ENCODE assay signal across 13 mouse cellular contexts in the genomic region with DNA sequence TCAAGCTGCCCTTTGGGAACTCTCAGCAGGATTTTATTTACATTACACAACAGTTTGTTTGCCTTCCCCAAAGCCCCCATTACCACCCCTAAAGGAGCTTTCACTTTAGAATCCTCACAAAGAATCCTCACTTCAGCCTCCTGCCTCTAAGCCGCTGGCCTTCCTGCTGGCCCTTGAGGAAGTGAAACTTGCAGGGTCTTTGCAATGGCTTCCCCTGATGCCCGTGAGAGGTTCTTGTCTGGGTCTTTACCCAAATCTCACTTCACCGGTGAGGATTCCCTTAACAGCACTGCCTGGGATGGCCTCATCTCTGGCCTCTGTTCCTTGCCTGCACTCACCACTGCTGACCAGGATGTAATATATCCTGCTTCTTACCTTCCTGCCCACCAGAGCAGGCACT. TPM values are rescaled to one million over a fixed set of nuclear protein-coding genes. Genes with fewer than 3 reads are reported as not detected.
DNase-seq lines count a peak whose midpoint lies in the region; ATAC-seq lines count a peak whose summit lies in the region.
"Had no signal": no experiment of that assay in that cellular context is flagged by ENCODE, and none has a peak within 500 bp of the region (broad histone marks: within the 10 kb centered on the region; RNA-seq: fewer than 3 reads in every experiment).

No protein-coding gene starts in this region.

- H3K36me3 ChIP-seq in kidney, embryonic 15.5 days: no peaks in the 10 kb centered on the region
- no peaks in the 10 kb centered on the region for H3K36me3 ChIP-seq in neural tube, embryonic 13.5 days
- no peaks in the 10 kb centered on the region for H3K36me3 ChIP-seq in neural tube, embryonic 15.5 days
- no peaks in the 10 kb centered on the region for H3K36me3 ChIP-seq in liver, embryonic 12.5 days
- H3K36me3 ChIP-seq in splenic B cell, adult 2 months (ENCODE audit: control insufficient read depth, insufficient read depth, low read length, poor library complexity, severe bottlenecking): no peaks in the 10 kb centered on the region
- H3K36me3 ChIP-seq: limb, embryonic 15.5 days had no signal

- no peak overlapping the region for H3K4me2 ChIP-seq in kidney, embryonic 15.5 days
- no peak overlapping the region for H3K4me2 ChIP-seq in neural tube, embryonic 13.5 days
- no peak overlapping the region for H3K4me2 ChIP-seq in neural tube, embryonic 15.5 days
- peak overlapping the region; percentile 6; the same call in 1 of the 2 replicates for H3K4me2 ChIP-seq in liver, embryonic 12.5 days
- H3K4me2 ChIP-seq: limb, embryonic 15.5 days had no signal

- H3K9me3 ChIP-seq in kidney, embryonic 15.5 days (replicated peaks): no peaks in the 10 kb centered on the region
- no peaks in the 10 kb centered on the region for H3K9me3 ChIP-seq in neural tube, embryonic 13.5 days
- H3K9me3 ChIP-seq in neural tube, embryonic 15.5 days (replicated peaks): no peaks in the 10 kb centered on the region
- no peaks in the 10 kb centered on the region for H3K9me3 ChIP-seq in liver, embryonic 12.5 days (replicated peaks)
- H3K9me3 ChIP-seq: limb, embryonic 15.5 days had no signal

- 32% methylated on average over 3 of the region's 3 CpGs for WGBS in kidney, embryonic 15.5 days
- 18% methylated on average over 3 of the region's 3 CpGs for WGBS in neural tube, embryonic 13.5 days
- WGBS in neural tube, embryonic 15.5 days: 13% methylated on average over 3 of the region's 3 CpGs
- 24% methylated on average over 3 of the region's 3 CpGs for WGBS in liver, embryonic 12.5 days (ENCODE audit: insufficient replicate concordance)

- ATAC-seq in kidney, embryonic 15.5 days (replicated peaks; ENCODE audit: low FRiP score): no peak
- ATAC-seq in neural tube, embryonic 13.5 days (ENCODE audit: low read depth): 0 out of 2 replicates have a peak, but pooled peaks have one; percentile 32
- no peak for ATAC-seq in neural tube, embryonic 15.5 days (ENCODE audit: low FRiP score)
- no peak for ATAC-seq in liver, embryonic 12.5 days

- H3K27ac ChIP-seq in kidney, embryonic 15.5 days: 0 out of 2 replicates have a peak overlapping the region, but pooled peaks have one; percentile 54
- no peak overlapping the region for H3K27ac ChIP-seq in neural tube, embryonic 13.5 days (replicated peaks)
- H3K27ac ChIP-seq in neural tube, embryonic 15.5 days (replicated peaks): no peak overlapping the region
- H3K27ac ChIP-seq in liver, embryonic 12.5 days: no peak overlapping the region
- H3K27ac ChIP-seq: gastrocnemius, adult 2 months; limb, embryonic 15.5 days had no signal

- no peak for DNase-seq in kidney, postnatal 14 days
- DNase-seq in splenic B cell, adult 2 months (ENCODE audit: low read depth, low spot score): peak; percentile 23
- no peak for DNase-seq in heart, adult 11 months

- H3K27me3 ChIP-seq in kidney, embryonic 15.5 days: peaks cover 12% of the 10 kb centered on the region; the same call in 1 of the 2 replicates
- H3K27me3 ChIP-seq in neural tube, embryonic 13.5 days: peaks cover 12% of the 10 kb centered on the region
- no peaks in the 10 kb centered on the region; the same call in 1 of the 2 replicates for H3K27me3 ChIP-seq in neural tube, embryonic 15.5 days (replicated peaks)
- H3K27me3 ChIP-seq in liver, embryonic 12.5 days (replicated peaks): peaks cover 47% of the 10 kb centered on the region
- H3K27me3 ChIP-seq in splenic B cell, adult 2 months (ENCODE audit: control insufficient read depth, insufficient read depth, low read length, poor library complexity, severe bottlenecking): no peaks in the 10 kb centered on the region

- H3K4me1 ChIP-seq in kidney, embryonic 15.5 days: peaks cover 9% of the 10 kb centered on the region; the same call in 1 of the 2 replicates
- H3K4me1 ChIP-seq in neural tube, embryonic 13.5 days (replicated peaks): peaks cover 4% of the 10 kb centered on the region; the same call in 1 of the 2 replicates
- peaks cover 4% of the 10 kb centered on the region for H3K4me1 ChIP-seq in neural tube, embryonic 15.5 days
- H3K4me1 ChIP-seq in liver, embryonic 12.5 days: peaks cover 27% of the 10 kb centered on the region

- no peak overlapping the region for H3K9ac ChIP-seq in kidney, embryonic 15.5 days
- H3K9ac ChIP-seq in neural tube, embryonic 13.5 days: no peak overlapping the region
- H3K9ac ChIP-seq in neural tube, embryonic 15.5 days (replicated peaks): no peak overlapping the region
- H3K9ac ChIP-seq in liver, embryonic 12.5 days: no peak overlapping the region
- H3K9ac ChIP-seq: limb, embryonic 15.5 days had no signal

- no peak overlapping the region for H3K4me3 ChIP-seq in kidney, embryonic 15.5 days (replicated peaks)
- H3K4me3 ChIP-seq in neural tube, embryonic 13.5 days: no peak overlapping the region
- no peak overlapping the region for H3K4me3 ChIP-seq in neural tube, embryonic 15.5 days (replicated peaks)
- no peak overlapping the region for H3K4me3 ChIP-seq in liver, embryonic 12.5 days
- H3K4me3 ChIP-seq: gastrocnemius, adult 2 months; limb, embryonic 15.5 days had no signal

RNA-seq across cellular contexts. Expression of gene Gm8439, which starts 0.5 kb away (rescaled TPM):
- not detected in 2 replicates for polyA plus RNA-seq in kidney, embryonic 15.5 days (2015; fragmentation: Nextera tagmentation; extraction: Ambion mirVana)
- polyA plus RNA-seq in neural tube, embryonic 13.5 days (2015; fragmentation: Nextera tagmentation; extraction: Ambion mirVana): not detected in 2 replicates
- not detected in 2 replicates for polyA plus RNA-seq in neural tube, embryonic 15.5 days (2015; fragmentation: Nextera tagmentation; extraction: Ambion mirVana)
- not detected in 2 replicates for polyA plus RNA-seq in liver, embryonic 12.5 days (2016; fragmentation: Nextera tagmentation; extraction: Ambion mirVana)
- polyA plus RNA-seq: forebrain, embryonic 14.5 days; hindbrain, embryonic 16.5 days; limb, embryonic 15.5 days; small intestine, adult 2 months had no signal

RNA-seq across cellular contexts. Expression of gene Ctps, which starts 19.0 kb away (rescaled TPM):
- polyA plus RNA-seq in kidney, embryonic 15.5 days (2015; fragmentation: Nextera tagmentation; extraction: Ambion mirVana): 83.1 and 84.0 TPM in 2 replicates
- 73.8 and 81.3 TPM in 2 replicates for polyA plus RNA-seq in neural tube, embryonic 13.5 days (2015; fragmentation: Nextera tagmentation; extraction: Ambion mirVana)
- 80.2 and 81.1 TPM in 2 replicates for polyA plus RNA-seq in neural tube, embryonic 15.5 days (2015; fragmentation: Nextera tagmentation; extraction: Ambion mirVana)
- polyA plus RNA-seq in liver, embryonic 12.5 days (2016; fragmentation: Nextera tagmentation; extraction: Ambion mirVana): 75.0 and 75.8 TPM in 2 replicates

RNA-seq across cellular contexts. Expression of gene Slfnl1, which starts 57.0 kb away (rescaled TPM):
- not detected in 2 replicates for polyA plus RNA-seq in kidney, embryonic 15.5 days (2015; fragmentation: Nextera tagmentation; extraction: Ambion mirVana)
- not detected in 2 replicates for polyA plus RNA-seq in neural tube, embryonic 13.5 days (2015; fragmentation: Nextera tagmentation; extraction: Ambion mirVana)
- polyA plus RNA-seq in neural tube, embryonic 15.5 days (2015; fragmentation: Nextera tagmentation; extraction: Ambion mirVana): not detected in 2 replicates
- polyA plus RNA-seq in liver, embryonic 12.5 days (2016; fragmentation: Nextera tagmentation; extraction: Ambion mirVana): not detected in 2 replicates
- polyA plus RNA-seq: CD4-positive, CD25-positive, alpha-beta regulatory T cell, adult 4 months; forebrain, embryonic 14.5 days; hindbrain, embryonic 16.5 days; limb, embryonic 15.5 days; small intestine, adult 2 months had no signal
